In genomic region chr16:38132210-38132609, GRCm38 (mm10) we compare ENCODE assay signal across 10 mouse cellular contexts. TPM values are rescaled to one million over a fixed set of nuclear protein-coding genes. Genes with fewer than 3 reads are reported as not detected.
DNase-seq lines count a peak whose midpoint lies in the region; ATAC-seq and TF ChIP-seq lines count a peak whose summit lies in the region.
"Had no signal": no experiment of that assay in that cellular context is flagged by ENCODE, and none has a peak within 500 bp of the region (broad histone marks: within the 10 kb centered on the region; RNA-seq: fewer than 3 reads in every experiment).

No protein-coding gene starts in this region.

- peak overlapping the region; percentile 64 for H3K27ac ChIP-seq in heart, embryonic 15.5 days
- H3K27ac ChIP-seq in liver, postnatal 0 days (ENCODE audit: low read depth), result peak overlapping the region; percentile 55

- peak overlapping the region; percentile 2; the same call in 1 of the 2 replicates for H3K4me3 ChIP-seq in heart, embryonic 15.5 days
- peak overlapping the region; percentile 32 for H3K4me3 ChIP-seq in lung, adult 2 months (replicated peaks; ENCODE audit: extremely low read depth, low read depth, low read length)
- peak overlapping the region; percentile 23 for H3K4me3 ChIP-seq in liver, postnatal 0 days (ENCODE audit: low read depth, low read length)
- H3K4me3 ChIP-seq: erythroblast, embryonic 14.5 days had no signal

- H3K27me3 ChIP-seq in heart, embryonic 15.5 days, result no peaks in the 10 kb centered on the region
- no peaks in the 10 kb centered on the region for H3K27me3 ChIP-seq in liver, postnatal 0 days (ENCODE audit: insufficient read depth, low read length)

- no peak for TF ChIP-seq EP300 in liver, postnatal 0 days (IDR thresholded peaks at IDR 0.05; ENCODE audit: low read depth)

- peaks cover 48% of the 10 kb centered on the region for H3K4me1 ChIP-seq in heart, embryonic 15.5 days (replicated peaks)
- peaks cover 24% of the 10 kb centered on the region for H3K4me1 ChIP-seq in lung, adult 2 months (ENCODE audit: control insufficient read depth, insufficient read depth, low read length)
- H3K4me1 ChIP-seq in liver, postnatal 0 days (ENCODE audit: insufficient read depth), result peaks cover 11% of the 10 kb centered on the region

- no peak overlapping the region for H3K9ac ChIP-seq in heart, embryonic 15.5 days
- no peak overlapping the region for H3K9ac ChIP-seq in liver, postnatal 0 days (replicated peaks)

- no peak for ATAC-seq in heart, embryonic 15.5 days (replicated peaks; ENCODE audit: insufficient number of reproducible peaks, insufficient read depth, low FRiP score, low read depth)
- peak; percentile 31 for ATAC-seq in granulocyte monocyte progenitor cell, adult 5-6 weeks (replicated peaks; ENCODE audit: poor library complexity, severe bottlenecking)
- peak; percentile 36; the same call in 1 of the 2 replicates for ATAC-seq in liver, postnatal 0 days

- peak overlapping the region; percentile 35 for H3K4me2 ChIP-seq in heart, embryonic 15.5 days
- peak overlapping the region; percentile 49 for H3K4me2 ChIP-seq in liver, postnatal 0 days (ENCODE audit: low read depth, low read length)

- TF ChIP-seq POLR2A in lung, adult 2 months (IDR thresholded peaks at IDR 0.05; ENCODE audit: borderline replicate concordance, extremely low read depth, low read depth, low read length), result no peak

- no peak for TF ChIP-seq CTCF in lung, adult 2 months (IDR thresholded peaks at IDR 0.05; ENCODE audit: insufficient read depth, low read length)
- no peak for TF ChIP-seq CTCF in liver, postnatal 0 days (IDR thresholded peaks at IDR 0.05; ENCODE audit: low read depth)

- WGBS in heart, embryonic 15.5 days, result 60% methylated on average over 7 of the region's 7 CpGs
- 44% methylated on average over 7 of the region's 7 CpGs for WGBS in lung, adult 2 months
- WGBS in liver, postnatal 0 days (ENCODE audit: insufficient replicate concordance), result 53% methylated on average over 7 of the region's 7 CpGs

- H3K36me3 ChIP-seq in heart, embryonic 15.5 days, result no peaks in the 10 kb centered on the region; the same call in 1 of the 2 replicates
- H3K36me3 ChIP-seq in liver, postnatal 0 days (replicated peaks; ENCODE audit: insufficient read depth, low read length), result no peaks in the 10 kb centered on the region

- no peaks in the 10 kb centered on the region for H3K9me3 ChIP-seq in heart, embryonic 15.5 days (replicated peaks)
- no peaks in the 10 kb centered on the region for H3K9me3 ChIP-seq in liver, postnatal 0 days (ENCODE audit: low read length)

- DNase-seq in heart, adult 9 months (ENCODE audit: low spot score in 2 of 2), result no peak
- no peak for DNase-seq in lung, adult 2 months
- no peak for DNase-seq in lung, postnatal 36 days
- no peak for DNase-seq in liver, postnatal 0 days
- DNase-seq in layer of hippocampus, postnatal 36 days, result no peak
- DNase-seq: cerebellum, postnatal 10 days; gastrocnemius, postnatal 14 days had no signal

RNA-seq across cellular contexts. Expression of gene Gsk3b, which starts 43.4 kb away (rescaled TPM):
- polyA plus RNA-seq in heart, embryonic 15.5 days (2015; fragmentation: Nextera tagmentation; extraction: Ambion mirVana), result 38.2 and 40.0 TPM in 2 replicates
- 18.6 and 20.8 TPM in 2 replicates for polyA plus RNA-seq in lung, adult 2 months (2012; rRNA removed)
- 46.8 and 50.9 TPM in 2 replicates for total RNA-seq in granulocyte monocyte progenitor cell, adult 5-6 weeks (2014; fragmentation: Nextera tagmentation)
- total RNA-seq in granulocyte monocyte progenitor cell, adult 5-6 weeks (2017), result 20.0 and 25.5 TPM in 2 replicates
- polyA plus RNA-seq in liver, postnatal 0 days (2015; fragmentation: Nextera tagmentation; extraction: Ambion mirVana), result 9.9 and 10.8 TPM in 2 replicates
- total RNA-seq in layer of hippocampus, postnatal 36 days (2021), result 100 to 1,000 TPM; 153 to 155 TPM
